Mouse (Mus musculus): ENCODE measurements at regions not wholly inside any gene's neighbourhood (a gene's known extent, or its start where the extent isn't known, plus 50 kb on each side); places are given as distances from the start of the nearest gene placed in this dataset.

- no peak for DNase-seq (ENCODE audit: low read depth)
These were observed 313.9 kb downstream of the Ndfip2 start for GRCm38 (mm10) chr14:105572036-105572891.

GRCm38 (mm10) chr14:105570156-105570555 is 311.8 kb downstream of the Ndfip2 start:
- no peak for DNase-seq (ENCODE audit: low read depth)

GRCm38 (mm10) chr14:105565827-105566226 is 307.5 kb downstream of the Ndfip2 start:
- DNase-seq (ENCODE audit: low read depth) = no peak

- DNase-seq (ENCODE audit: low read depth) = no peak
These were observed 304.5 kb downstream of the Ndfip2 start for GRCm38 (mm10) chr14:105562843-105563242.

- DNase-seq (ENCODE audit: low read depth) = no peak
These were observed 298.4 kb downstream of the Ndfip2 start for GRCm38 (mm10) chr14:105556813-105557212.

GRCm38 (mm10) chr14:105544066-105544465 is 285.7 kb downstream of the Ndfip2 start:
- no peak for DNase-seq (ENCODE audit: low read depth)

- DNase-seq (ENCODE audit: low read depth) = no peak
These were observed 284.2 kb downstream of the Ndfip2 start for GRCm38 (mm10) chr14:105542486-105543145.

- no peak for DNase-seq (ENCODE audit: low read depth)
These were observed 283.7 kb downstream of the Ndfip2 start for GRCm38 (mm10) chr14:105542090-105542485.

- no peak for DNase-seq (ENCODE audit: low read depth)
These were observed 273.9 kb downstream of the Ndfip2 start for GRCm38 (mm10) chr14:105532168-105532745.

- no peak for DNase-seq (ENCODE audit: low read depth)
These were observed 269.7 kb downstream of the Ndfip2 start for GRCm38 (mm10) chr14:105528107-105528506.

GRCm38 (mm10) chr14:105523849-105524248 is 265.5 kb downstream of the Ndfip2 start:
- DNase-seq (ENCODE audit: low read depth) = no peak

- DNase-seq (ENCODE audit: low read depth) = no peak
These were observed 263.9 kb downstream of the Ndfip2 start for GRCm38 (mm10) chr14:105522279-105522678.

- DNase-seq (ENCODE audit: low read depth) = no peak
These were observed 260.3 kb downstream of the Ndfip2 start for GRCm38 (mm10) chr14:105518706-105519105.

- DNase-seq (ENCODE audit: low read depth) = no peak
These were observed 256.0 kb downstream of the Ndfip2 start for GRCm38 (mm10) chr14:105514413-105514812.

- no peak for DNase-seq (ENCODE audit: low read depth)
These were observed 254.7 kb downstream of the Ndfip2 start for GRCm38 (mm10) chr14:105512914-105513677.

GRCm38 (mm10) chr14:105511826-105512225 is 253.5 kb downstream of the Ndfip2 start:
- no peak for DNase-seq (ENCODE audit: low read depth)

GRCm38 (mm10) chr14:105511135-105511534 is 252.8 kb downstream of the Ndfip2 start:
- DNase-seq (ENCODE audit: low read depth) = no peak

- no peak for DNase-seq (ENCODE audit: low read depth)
These were observed 246.9 kb downstream of the Ndfip2 start for GRCm38 (mm10) chr14:105505261-105505660.

- DNase-seq (ENCODE audit: low read depth) = no peak
These were observed 246.0 kb downstream of the Ndfip2 start for GRCm38 (mm10) chr14:105504376-105504775.

GRCm38 (mm10) chr14:105503806-105504205 is 245.4 kb downstream of the Ndfip2 start:
- no peak for DNase-seq (ENCODE audit: low read depth)

- DNase-seq (ENCODE audit: low read depth) = no peak
These were observed 244.2 kb downstream of the Ndfip2 start for GRCm38 (mm10) chr14:105502633-105502975.

Data from c-Kit-positive CD71-positive TER-119-negative erythroid progenitor cells, embryonic 14.5 days (primary cell).